Comparison of ENCODE assay signal across 26 mouse cellular contexts in the genomic region with DNA sequence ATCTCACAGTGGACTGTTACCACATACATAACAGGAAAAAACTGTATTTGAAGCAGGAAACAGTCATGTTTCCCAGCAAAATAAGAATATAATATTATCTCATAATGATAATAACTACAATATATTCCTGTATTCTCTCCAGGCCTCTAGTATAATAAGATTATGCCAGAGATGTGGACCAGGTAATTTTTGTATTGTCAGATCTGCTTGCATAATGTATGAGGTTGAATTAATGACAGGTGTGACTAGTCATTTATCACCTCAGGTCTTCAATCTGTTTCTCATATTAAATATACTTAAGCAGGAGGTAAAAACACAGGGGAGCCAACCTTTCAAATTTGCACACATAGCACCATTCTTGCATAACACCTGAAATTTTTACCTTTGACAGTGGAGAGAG. TPM values are rescaled to one million over a fixed set of nuclear protein-coding genes. Genes with fewer than 3 reads are reported as not detected.
"Had no signal": no experiment of that assay in that cellular context is flagged by ENCODE, and none has a peak within 500 bp of the region (broad histone marks: within the 10 kb centered on the region; RNA-seq: fewer than 3 reads in every experiment).

No protein-coding gene starts in this region.

- H3K27ac ChIP-seq: heart, adult 2 months; heart, embryonic 13.5 days; heart, embryonic 15.5 days; kidney, embryonic 15.5 days; kidney, postnatal 0 days; limb, embryonic 13.5 days; limb, embryonic 15.5 days; liver, embryonic 12.5 days had no signal

- H3K4me1 ChIP-seq: limb, embryonic 15.5 days; liver, embryonic 12.5 days had no signal

- H3K4me2 ChIP-seq: heart, embryonic 11.5 days; heart, embryonic 13.5 days; heart, embryonic 15.5 days; kidney, embryonic 15.5 days; limb, embryonic 13.5 days; limb, embryonic 15.5 days; liver, embryonic 12.5 days had no signal

- DNase-seq: forebrain, postnatal 0 days; gastrocnemius, postnatal 14 days; gastrocnemius, postnatal 36 days; heart, adult 11 months; heart, adult 2 months; heart, postnatal 14 days; heart, postnatal 36 days; kidney, adult 11 months; kidney, adult 2 months; kidney, adult 9 months; kidney, postnatal 14 days; kidney, postnatal 36 days; layer of hippocampus, adult 9-11 months; layer of hippocampus, postnatal 36 days; left cerebral cortex, postnatal 4 days had no signal

- H3K9me3 ChIP-seq: heart, embryonic 13.5 days; heart, embryonic 15.5 days; kidney, embryonic 15.5 days; limb, embryonic 13.5 days; limb, embryonic 15.5 days; liver, embryonic 12.5 days had no signal

- H3K4me3 ChIP-seq: heart, adult 2 months; heart, embryonic 13.5 days; heart, embryonic 15.5 days; kidney, embryonic 15.5 days; limb, embryonic 13.5 days; limb, embryonic 15.5 days; liver, embryonic 12.5 days had no signal

- H3K9ac ChIP-seq: forebrain, postnatal 0 days; heart, embryonic 13.5 days; heart, embryonic 15.5 days; kidney, embryonic 15.5 days; limb, embryonic 13.5 days; limb, embryonic 15.5 days; liver, embryonic 12.5 days had no signal

- H3K36me3 ChIP-seq: heart, embryonic 13.5 days; heart, embryonic 15.5 days; kidney, embryonic 15.5 days; limb, embryonic 13.5 days; limb, embryonic 15.5 days; liver, embryonic 12.5 days had no signal

- ATAC-seq: forebrain, postnatal 0 days; intestine, embryonic 16.5 days; liver, embryonic 12.5 days had no signal

RNA-seq across cellular contexts. Expression of a gene that starts 5.9 kb away (rescaled TPM):
- polyA plus RNA-seq: gonadal fat pad, adult 2 months; kidney, postnatal 0 days; liver, adult 2 months; liver, embryonic 12.5 days had no signal
